Mouse (Mus musculus) midbrain, embryonic 15.5 days (tissue): ENCODE measurements around the gene Hspa5. TPM values are rescaled to one million over a fixed set of nuclear protein-coding genes. Genes with fewer than 3 reads are reported as not detected.
A peak's percentile ranks its signal among the peaks of the same experiment; 100 is the strongest.
"Not testable (repeated sequence)": the region's sequence is repeated elsewhere in the genome, so short reads cannot be mapped to it uniquely, and the experiment has no call there.

Experiments
- ATAC-seq: fragments of 200-750 bp; cut with Nextera tagmentation; replicated peaks from 2 replicates; pipeline ENCODE4 v1.8.0; 2017; ENCODE audit warnings: moderate TSS enrichment
- H3K27ac ChIP-seq: fragments of 300-500 bp; sonication (generic); 2 replicates; pipeline ENCODE4 v1.5.1; 2015; ENCODE audit warnings: mild to moderate bottlenecking, inconsistent platforms
- H3K27me3 ChIP-seq: fragments of 300-500 bp; sonication (generic); replicated peaks from 2 replicates; pipeline ENCODE4 v1.6.1; 2015; ENCODE audit warnings: inconsistent platforms
- H3K36me3 ChIP-seq: fragments of 300-500 bp; sonication (generic); replicated peaks from 2 replicates; pipeline ENCODE4 v1.6.1; 2015; ENCODE audit warnings: inconsistent platforms
- H3K4me1 ChIP-seq: fragments of 300-500 bp; sonication (generic); 2 replicates; pipeline ENCODE4 v1.6.1; 2015; ENCODE audit warnings: inconsistent platforms
- H3K4me2 ChIP-seq: fragments of 300-500 bp; sonication (generic); 2 replicates; pipeline ENCODE4 v1.6.1; 2015; ENCODE audit warnings: inconsistent platforms, mild to moderate bottlenecking, moderate library complexity
- H3K4me3 ChIP-seq: fragments of 300-500 bp; sonication (generic); 2 replicates; pipeline ENCODE4 v1.5.1; 2015; ENCODE audit warnings: mild to moderate bottlenecking, inconsistent platforms
- H3K9ac ChIP-seq: fragments of 300-500 bp; sonication (generic); 2 replicates; pipeline ENCODE4 v1.6.1; 2015; ENCODE audit warnings: mild to moderate bottlenecking, inconsistent platforms
- H3K9me3 ChIP-seq: fragments of 300-500 bp; sonication (generic); 2 replicates; pipeline ENCODE4 v1.6.1; 2016; ENCODE audit warnings: inconsistent platforms
- WGBS: fragments of 180-500 bp; shearing (Covaris S2); methylation state at CpG from one replicate; pipeline ENCODE4 v1.1.7; 2015; ENCODE audit warnings: mixed read lengths; 5-methylcytosine and 5-hydroxymethylcytosine counted together
- polyA plus RNA-seq: library from polyadenylated mRNA; unstranded; fragments of >200 nt; fragmentation: Nextera tagmentation; extraction: Ambion mirVana; gene quantifications from 2 replicates; pipeline ENCODE4 v1.2.1, GENCODE M21; 2015

Gene Hspa5
- polyA plus RNA-seq, 1 experiment from 2014 or later = 418 TPM

GRCm38 (mm10) chr2:34777237-34777868, 5.6 kb downstream of the Hspa5 start:
- Histone ChIP-seq H3K4me3 (no peak overlapping the region), H3K4me2 (peak overlapping the region; percentile 20), H3K9me3 (no peaks in the 10 kb centered on the region), H3K36me3 (peaks cover 45% of the 10 kb centered on the region), H3K9ac (no peak overlapping the region), H3K4me1 (peaks cover 57% of the 10 kb centered on the region), H3K27me3 (no peaks in the 10 kb centered on the region), H3K27ac (no peak overlapping the region)
- WGBS = 76% methylated on average over 1 of the region's 1 CpGs
- ATAC-seq = no peak

GRCm38 (mm10) chr2:34783064-34784020, 11.6 kb downstream of the Hspa5 start:
- Histone ChIP-seq H3K4me1 (peaks cover 3% of the 10 kb centered on the region; the same call in 1 of the 2 replicates), H3K9me3 (no peaks in the 10 kb centered on the region), H3K4me2 (no peak overlapping the region), H3K4me3 (no peak overlapping the region), H3K27ac (no peak overlapping the region), H3K9ac (no peak overlapping the region), H3K36me3 (peaks cover 27% of the 10 kb centered on the region), H3K27me3 (no peaks in the 10 kb centered on the region)
- no peak for ATAC-seq
- WGBS = 94% methylated on average over 14 of the region's 14 CpGs

- no peak overlapping the region for H3K4me3 ChIP-seq
- H3K27ac ChIP-seq = no peak overlapping the region
- H3K36me3 ChIP-seq = peaks cover 21% of the 10 kb centered on the region
- H3K4me2 ChIP-seq = no peak overlapping the region
- H3K9ac ChIP-seq = no peak overlapping the region
- no peaks in the 10 kb centered on the region for H3K27me3 ChIP-seq
- H3K9me3 ChIP-seq = no peaks in the 10 kb centered on the region
- WGBS = 65% methylated on average over 2 of the region's 2 CpGs
- H3K4me1 ChIP-seq = no peaks in the 10 kb centered on the region
- ATAC-seq = no peak
These were observed 12.3 kb downstream of the Hspa5 start for GRCm38 (mm10) chr2:34784085-34784484.

- Histone ChIP-seq H3K27me3 (no peaks in the 10 kb centered on the region), H3K27ac (no peak overlapping the region), H3K9ac (no peak overlapping the region), H3K4me3 (no peak overlapping the region), H3K36me3 (peaks cover 2% of the 10 kb centered on the region; the same call in 1 of the 2 replicates), H3K9me3 (no peaks in the 10 kb centered on the region), H3K4me2 (no peak overlapping the region), H3K4me1 (no peaks in the 10 kb centered on the region)
- 94% methylated on average over 8 of the region's 8 CpGs for WGBS
- ATAC-seq = no peak
These were observed 18.5 kb downstream of the Hspa5 start for GRCm38 (mm10) chr2:34790282-34790681.

GRCm38 (mm10) chr2:34792543-34792942, 20.8 kb downstream of the Hspa5 start:
- H3K27ac ChIP-seq, H3K4me2 ChIP-seq, H3K36me3 ChIP-seq, H3K4me1 ChIP-seq, H3K9me3 ChIP-seq, H3K9ac ChIP-seq, ATAC-seq, H3K27me3 ChIP-seq, H3K4me3 ChIP-seq: not testable (repeated sequence)
- 89% methylated on average over 2 of the region's 2 CpGs for WGBS

GRCm38 (mm10) chr2:34794511-34794910, 22.7 kb downstream of the Hspa5 start:
- Histone ChIP-seq H3K9me3 (no peaks in the 10 kb centered on the region), H3K4me2 (no peak overlapping the region), H3K27me3 (no peaks in the 10 kb centered on the region), H3K4me1 (peaks cover 5% of the 10 kb centered on the region; the same call in 1 of the 2 replicates), H3K36me3 (no peaks in the 10 kb centered on the region), H3K27ac (no peak overlapping the region), H3K4me3 (no peak overlapping the region), H3K9ac (no peak overlapping the region)
- ATAC-seq = no peak
- WGBS = 88% methylated on average over 2 of the region's 2 CpGs

- Histone ChIP-seq H3K27me3 (no peaks in the 10 kb centered on the region), H3K4me1 (peaks cover 9% of the 10 kb centered on the region), H3K27ac (no peak overlapping the region), H3K9ac (no peak overlapping the region), H3K4me2 (no peak overlapping the region), H3K9me3 (no peaks in the 10 kb centered on the region), H3K4me3 (no peak overlapping the region), H3K36me3 (no peaks in the 10 kb centered on the region)
- ATAC-seq = no peak
- WGBS = 90% methylated on average over 7 of the region's 7 CpGs
These were observed 23.7 kb downstream of the Hspa5 start for GRCm38 (mm10) chr2:34795426-34795825.

- Histone ChIP-seq H3K4me1 (peaks cover 24% of the 10 kb centered on the region), H3K27me3 (no peaks in the 10 kb centered on the region), H3K4me2 (peak within 1 kb of the TSS; percentile 72), H3K36me3 (no peaks in the 10 kb centered on the region), H3K9me3 (no peaks in the 10 kb centered on the region), H3K27ac (no peak within 1 kb of the TSS), H3K4me3 (peak within 1 kb of the TSS; percentile 53), H3K9ac (peak within 1 kb of the TSS; percentile 43)
- WGBS = 4% methylated on average over 44 of the region's 44 CpGs
- ATAC-seq = peak; percentile 62
These were observed 27.8 kb downstream of the Hspa5 start, which contains the start of gene Rabepk for GRCm38 (mm10) chr2:34799357-34800256. TSS of gene Rabepk (minus strand) at chr2:34799912.

- H3K4me3 ChIP-seq = no peak overlapping the region
- H3K9me3 ChIP-seq = no peaks in the 10 kb centered on the region
- H3K27ac ChIP-seq = no peak overlapping the region
- ATAC-seq = no peak
- H3K36me3 ChIP-seq = no peaks in the 10 kb centered on the region
- 0 out of 2 replicates have a peak overlapping the region, but pooled peaks have one; percentile 72 for H3K4me2 ChIP-seq
- 77% methylated on average over 7 of the region's 7 CpGs for WGBS
- no peaks in the 10 kb centered on the region for H3K27me3 ChIP-seq
- H3K9ac ChIP-seq = no peak overlapping the region
- H3K4me1 ChIP-seq = peaks cover 27% of the 10 kb centered on the region
These were observed 28.6 kb downstream of the Hspa5 start for GRCm38 (mm10) chr2:34800371-34800770.

GRCm38 (mm10) chr2:34801516-34802482, 30.0 kb downstream of the Hspa5 start:
- peak overlapping the region; percentile 85 for H3K9ac ChIP-seq
- ATAC-seq = peak; percentile 98
- H3K36me3 ChIP-seq = no peaks in the 10 kb centered on the region
- no peaks in the 10 kb centered on the region for H3K27me3 ChIP-seq
- peak overlapping the region; percentile 74 for H3K4me3 ChIP-seq
- no peaks in the 10 kb centered on the region for H3K9me3 ChIP-seq
- peak overlapping the region; percentile 90 for H3K27ac ChIP-seq
- H3K4me2 ChIP-seq = peak overlapping the region; percentile 68
- 5% methylated on average over 39 of the region's 39 CpGs for WGBS
- peaks cover 27% of the 10 kb centered on the region for H3K4me1 ChIP-seq
